Mouse (Mus musculus) liver, adult 2 months (tissue): ENCODE measurements at regions not wholly inside any gene's neighbourhood (a gene's known extent, or its start where the extent isn't known, plus 50 kb on each side); places are given as distances from the start of the nearest gene placed in this dataset.
A peak's percentile ranks its signal among the peaks of the same experiment; 100 is the strongest.

ENCODE experiments used
- DNase-seq: peaks from one replicate; pipeline ENCODE4 v3.0.0-alpha.2; 2011; ENCODE audit warnings: low read depth, low spot score; ENCODE audit errors: extremely low read depth
- H3K27ac ChIP-seq: fragments of 200-500 bp; replicated peaks from 2 replicates; pipeline ENCODE4 v1.5.1; 2012; ENCODE audit warnings: low read depth, mild to moderate bottlenecking, control low read depth, inconsistent platforms, low read length; ENCODE audit not compliant: insufficient read depth
- H3K27me3 ChIP-seq: fragments of 200-500 bp; 2 replicates; pipeline ENCODE4 v1.6.1; 2012; ENCODE audit warnings: mild to moderate bottlenecking, moderate library complexity, low read length, inconsistent platforms; ENCODE audit not compliant: control insufficient read depth, insufficient read depth
- H3K36me3 ChIP-seq: fragments of 200-500 bp; 2 replicates; pipeline ENCODE4 v1.6.1; 2012; ENCODE audit warnings: low read length, inconsistent platforms; ENCODE audit not compliant: control insufficient read depth, insufficient read depth
- H3K4me1 ChIP-seq: fragments of 200-500 bp; 2 replicates; pipeline ENCODE4 v1.6.1; 2011; ENCODE audit warnings: low read length; ENCODE audit not compliant: control insufficient read depth, insufficient read depth
- H3K4me3 ChIP-seq: fragments of 200-500 bp; 2 replicates; pipeline ENCODE4 v1.5.1; 2011; ENCODE audit warnings: low read depth, mild to moderate bottlenecking, control low read depth, low read length, moderate library complexity; ENCODE audit not compliant: insufficient read depth
- H3K79me2 ChIP-seq: fragments of 200-500 bp; 2 replicates; pipeline ENCODE4 v1.6.1; 2012; ENCODE audit warnings: inconsistent platforms, mild to moderate bottlenecking, low read length, moderate library complexity; ENCODE audit not compliant: control insufficient read depth, insufficient read depth
- H3K9ac ChIP-seq: fragments of 200-500 bp; 2 replicates; pipeline ENCODE4 v1.6.1; 2012; ENCODE audit warnings: low read depth, mild to moderate bottlenecking, control low read depth, inconsistent platforms, low read length
- CTCF ChIP-seq: fragments of 200-500 bp; IDR thresholded peaks from 2 replicates; pipeline ENCODE4 v1.5.1; 2011; ENCODE audit warnings: low read depth, low read length, control low read depth
- POLR2A ChIP-seq: fragments of 200-500 bp; IDR thresholded peaks from 2 replicates; pipeline ENCODE4 v1.6.1; 2011; ENCODE audit warnings: low read length, control low read depth; ENCODE audit not compliant: insufficient read depth; ENCODE audit errors: extremely low read depth
- WGBS: fragments of 180-500 bp; shearing (Covaris S2); methylation state at CpG from one replicate; pipeline ENCODE4 v1.1.7; 2018; 5-methylcytosine and 5-hydroxymethylcytosine counted together

DNA sequence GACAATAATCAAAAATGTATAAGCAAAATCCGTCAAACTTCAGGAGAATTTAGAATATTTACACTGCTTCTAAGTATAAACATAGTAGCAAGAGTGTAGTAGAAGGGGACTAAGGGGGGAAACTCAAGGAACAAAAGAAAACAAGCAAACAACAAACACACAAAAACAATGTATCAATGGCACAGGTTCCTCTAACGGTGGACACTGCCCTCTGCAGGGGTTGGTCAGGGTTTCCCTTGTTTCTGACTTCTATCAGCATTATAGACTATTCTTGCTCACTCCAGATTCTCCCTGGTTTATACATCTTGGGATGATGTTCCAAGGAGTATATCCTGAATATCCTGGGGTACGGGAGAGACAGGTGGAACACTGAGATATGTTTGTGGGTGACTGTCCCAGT lies 147.3 kb upstream of the Ppp2r3a start:
- no peak for DNase-seq
- peak; percentile 23; the same call in 1 of the 2 replicates for TF ChIP-seq CTCF
- TF ChIP-seq POLR2A, result no peak
- no peaks in the 10 kb centered on the region for H3K4me1 ChIP-seq
- H3K36me3 ChIP-seq, result no peaks in the 10 kb centered on the region
- no peaks in the 10 kb centered on the region for H3K79me2 ChIP-seq
- H3K27ac ChIP-seq, result no peak overlapping the region
- no peak overlapping the region for H3K4me3 ChIP-seq
- no peaks in the 10 kb centered on the region for H3K27me3 ChIP-seq
- no peak overlapping the region for H3K9ac ChIP-seq
- 70% methylated on average over 3 of the region's 3 CpGs for WGBS

DNA sequence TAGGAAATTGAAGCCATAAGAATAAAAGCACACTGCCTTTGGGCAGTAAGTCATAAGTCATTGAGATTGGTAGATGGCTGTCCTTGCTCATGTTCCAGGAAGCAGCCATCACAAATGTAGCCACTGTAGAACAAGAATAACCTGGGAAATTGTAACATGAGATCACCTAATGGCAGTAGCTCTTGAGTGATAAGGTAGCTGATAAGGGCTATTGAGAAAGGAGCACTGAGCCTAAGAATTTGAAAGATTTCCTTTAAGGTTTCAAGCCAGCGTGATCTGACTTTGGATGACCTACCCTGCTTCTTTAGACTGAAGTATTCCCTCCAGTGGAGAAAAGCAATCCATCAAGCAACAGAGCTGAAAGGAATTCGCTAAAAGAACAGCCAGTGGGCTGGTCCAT lies 117.8 kb upstream of the Ppp2r3a start:
- Histone ChIP-seq H3K27me3 (no peaks in the 10 kb centered on the region), H3K36me3 (no peaks in the 10 kb centered on the region), H3K4me3 (no peak overlapping the region), H3K9ac (no peak overlapping the region), H3K4me1 (no peaks in the 10 kb centered on the region), H3K79me2 (no peaks in the 10 kb centered on the region), H3K27ac (no peak overlapping the region)
- no peak for TF ChIP-seq POLR2A
- no peak for TF ChIP-seq CTCF
- DNase-seq, result no peak
- WGBS, result 36% methylated on average over 2 of the region's 2 CpGs

DNA sequence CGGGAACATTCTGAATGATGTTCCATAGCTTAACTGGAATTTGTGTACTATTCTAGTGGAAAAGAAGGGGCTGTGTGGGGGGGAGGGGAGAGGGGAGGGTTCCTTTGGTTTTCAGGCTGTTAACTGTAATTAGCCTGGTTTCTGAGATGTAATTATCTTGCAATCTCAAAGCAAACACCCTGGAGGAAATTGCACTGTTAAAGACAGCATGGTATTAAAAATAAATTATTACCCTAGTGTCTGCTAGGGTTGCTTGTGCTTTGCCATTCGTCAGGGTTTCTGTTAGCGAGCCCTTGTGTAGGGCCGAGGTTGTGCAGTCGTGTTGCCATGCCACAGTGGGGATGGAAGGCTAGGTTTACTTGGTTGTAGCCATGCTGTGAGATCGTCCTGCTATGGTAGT lies 105.0 kb upstream of the Ppp2r3a start:
- H3K36me3 ChIP-seq, result no peaks in the 10 kb centered on the region
- H3K27me3 ChIP-seq, result no peaks in the 10 kb centered on the region
- H3K79me2 ChIP-seq, result no peaks in the 10 kb centered on the region
- DNase-seq, result no peak
- H3K9ac ChIP-seq, result no peak overlapping the region
- H3K4me3 ChIP-seq, result no peak overlapping the region
- no peak overlapping the region for H3K27ac ChIP-seq
- WGBS, result 87% methylated on average over 6 of the region's 6 CpGs
- TF ChIP-seq POLR2A (no peak), CTCF (no peak)
- H3K4me1 ChIP-seq, result no peaks in the 10 kb centered on the region

DNA sequence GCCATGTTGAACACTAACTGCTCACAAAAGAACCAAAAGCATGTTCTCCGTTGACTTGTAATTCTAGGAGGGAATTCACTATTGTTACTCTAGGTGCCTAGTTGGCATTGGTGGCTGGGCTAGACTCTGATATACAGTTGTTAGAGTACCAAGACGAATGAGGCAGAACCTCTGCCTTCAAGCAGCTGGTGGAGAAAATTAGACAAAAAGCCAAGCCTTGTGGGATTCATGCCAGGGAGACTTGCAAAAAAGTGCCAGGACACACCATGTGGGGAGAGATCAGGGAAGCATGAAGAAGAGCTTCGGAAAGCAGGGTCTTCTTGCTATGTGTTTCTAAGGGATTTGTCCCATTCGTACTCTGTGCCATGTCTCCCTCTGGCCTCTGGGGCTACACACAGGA lies 97.2 kb upstream of the Ppp2r3a start:
- Histone ChIP-seq H3K79me2 (no peaks in the 10 kb centered on the region), H3K9ac (no peak overlapping the region), H3K27ac (no peak overlapping the region), H3K4me3 (no peak overlapping the region), H3K4me1 (no peaks in the 10 kb centered on the region), H3K27me3 (no peaks in the 10 kb centered on the region), H3K36me3 (no peaks in the 10 kb centered on the region)
- TF ChIP-seq POLR2A (no peak), CTCF (no peak)
- no peak for DNase-seq
- 93% methylated on average over 4 of the region's 4 CpGs for WGBS

DNA sequence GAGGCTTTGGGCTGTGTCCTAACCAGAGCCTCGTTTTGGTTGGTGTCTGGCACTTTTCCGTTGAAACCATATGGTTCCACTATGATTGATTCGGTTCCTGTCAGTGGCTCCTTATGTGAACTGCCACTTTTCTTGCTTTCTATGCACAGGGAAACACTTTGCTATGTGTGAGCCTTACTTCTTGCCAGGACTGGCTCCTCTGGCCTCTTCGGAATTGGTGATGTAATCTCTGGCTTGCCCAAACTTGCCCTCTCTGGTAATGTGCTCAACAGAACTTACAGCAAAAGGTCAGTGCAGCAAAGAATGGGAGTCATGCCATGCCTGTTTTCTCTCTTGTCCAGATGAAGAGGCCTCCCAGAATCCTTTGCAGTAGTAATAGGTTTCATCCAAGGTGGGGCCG lies 91.3 kb upstream of the Ppp2r3a start:
- Histone ChIP-seq H3K9ac (no peak overlapping the region), H3K27me3 (no peaks in the 10 kb centered on the region), H3K4me3 (no peak overlapping the region), H3K79me2 (no peaks in the 10 kb centered on the region), H3K27ac (no peak overlapping the region), H3K36me3 (no peaks in the 10 kb centered on the region), H3K4me1 (no peaks in the 10 kb centered on the region)
- DNase-seq, result no peak
- TF ChIP-seq POLR2A (no peak), CTCF (no peak)
- WGBS, result 80% methylated on average over 5 of the region's 5 CpGs

DNA sequence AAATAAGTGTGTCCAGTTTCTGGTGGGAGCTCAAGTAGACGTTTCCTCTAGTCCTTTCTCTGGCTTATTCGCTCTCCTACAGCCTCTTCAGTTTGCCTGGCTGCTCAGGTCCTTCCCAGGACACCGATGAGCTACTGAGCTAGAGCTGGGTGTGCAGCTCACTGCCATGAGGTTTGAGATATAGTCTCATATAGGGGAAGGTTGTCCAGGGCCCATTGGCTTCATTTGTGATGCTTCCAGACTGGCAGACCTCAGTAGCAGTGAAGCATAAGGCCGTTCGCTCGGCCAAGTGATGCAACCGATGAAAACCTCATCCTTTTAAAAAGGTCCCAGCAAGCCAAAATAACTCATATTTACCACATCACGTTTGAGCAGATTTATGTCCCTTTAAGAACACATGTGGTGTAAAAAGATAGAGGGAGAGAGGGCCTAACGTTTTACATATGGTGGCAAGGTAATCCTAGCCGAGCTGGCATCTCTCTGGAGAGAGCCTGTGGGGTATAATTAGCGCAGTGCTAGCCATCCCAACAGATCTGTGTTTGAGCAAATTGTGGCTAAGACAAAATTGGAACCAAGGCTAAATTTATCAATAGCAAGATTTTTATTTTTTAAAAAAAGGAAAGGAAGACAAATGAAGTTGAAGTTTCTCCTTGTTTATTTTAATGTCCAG lies 89.3 kb upstream of the Ppp2r3a start:
- no peak for TF ChIP-seq CTCF
- no peak for TF ChIP-seq POLR2A
- H3K36me3 ChIP-seq, result no peaks in the 10 kb centered on the region
- no peaks in the 10 kb centered on the region for H3K79me2 ChIP-seq
- DNase-seq, result no peak
- H3K9ac ChIP-seq, result no peak overlapping the region
- 82% methylated on average over 11 of the region's 11 CpGs for WGBS
- no peaks in the 10 kb centered on the region for H3K4me1 ChIP-seq
- no peak overlapping the region for H3K27ac ChIP-seq
- H3K4me3 ChIP-seq, result no peak overlapping the region
- H3K27me3 ChIP-seq, result no peaks in the 10 kb centered on the region
